Mouse (Mus musculus): ENCODE measurements around the gene Med26. TPM values are rescaled to one million over a fixed set of nuclear protein-coding genes. Genes with fewer than 3 reads are reported as not detected.

Gene Med26
- polyA plus RNA-seq, 1 experiment from 2014 or later, result 8.5 TPM

DNA sequence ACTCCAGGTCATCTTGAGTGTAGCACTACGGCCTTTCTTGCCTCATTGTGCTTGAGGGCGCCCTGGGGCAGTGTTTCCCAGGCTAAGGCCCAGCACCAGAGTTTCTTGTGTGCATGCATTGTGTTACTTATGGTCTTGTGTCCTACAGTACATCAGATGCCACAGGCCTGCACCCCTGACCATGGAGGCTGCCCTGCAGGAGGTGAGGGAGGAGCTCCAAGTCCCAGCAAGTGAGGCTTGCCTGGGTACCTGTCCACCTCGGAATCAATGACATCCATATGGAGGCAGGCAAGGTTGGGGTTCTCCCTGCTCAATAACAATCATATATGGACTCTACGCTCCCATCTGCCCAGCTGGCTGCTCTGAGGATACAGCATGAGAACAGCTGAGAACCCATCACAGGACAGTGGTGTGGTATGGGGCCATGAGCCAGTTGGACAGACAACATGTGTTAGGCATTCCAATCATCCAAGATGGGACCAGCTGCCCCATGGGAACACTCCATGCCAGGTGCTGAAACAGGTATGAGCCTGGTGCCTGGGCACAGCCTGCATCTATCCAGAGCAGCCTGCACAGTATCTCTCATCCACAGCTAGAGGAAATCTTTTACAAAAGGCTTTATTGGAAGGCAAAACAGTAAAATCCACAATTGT lies 88.1 kb downstream of the Med26 start:
- Histone ChIP-seq H3K36me3 (ENCODE audit: control insufficient read depth, insufficient read depth, low read length) (peaks cover 60% of the 10 kb centered on the region), H3K27ac (ENCODE audit: low read depth, low read length) (no peak overlapping the region), H3K9me3 (replicated peaks; ENCODE audit: control insufficient read depth, low read length) (no peaks in the 10 kb centered on the region), H3K9ac (ENCODE audit: low read depth, low read length) (no peak overlapping the region), H3K4me1 (ENCODE audit: control insufficient read depth, insufficient read depth, low read length) (peaks cover 2% of the 10 kb centered on the region; the same call in 1 of the 2 replicates), H3K27me3 (ENCODE audit: control insufficient read depth, insufficient read depth, low read length) (no peaks in the 10 kb centered on the region), H3K4me3 (ENCODE audit: low read depth, low read length) (no peak overlapping the region), H3K4me2 (no peak overlapping the region)
- ATAC-seq (replicated peaks; ENCODE audit: insufficient number of reproducible peaks, low FRiP score, low TSS enrichment), result no peak
- 83% methylated on average over 4 of the region's 4 CpGs for WGBS (ENCODE audit: insufficient replicate concordance)

DNA sequence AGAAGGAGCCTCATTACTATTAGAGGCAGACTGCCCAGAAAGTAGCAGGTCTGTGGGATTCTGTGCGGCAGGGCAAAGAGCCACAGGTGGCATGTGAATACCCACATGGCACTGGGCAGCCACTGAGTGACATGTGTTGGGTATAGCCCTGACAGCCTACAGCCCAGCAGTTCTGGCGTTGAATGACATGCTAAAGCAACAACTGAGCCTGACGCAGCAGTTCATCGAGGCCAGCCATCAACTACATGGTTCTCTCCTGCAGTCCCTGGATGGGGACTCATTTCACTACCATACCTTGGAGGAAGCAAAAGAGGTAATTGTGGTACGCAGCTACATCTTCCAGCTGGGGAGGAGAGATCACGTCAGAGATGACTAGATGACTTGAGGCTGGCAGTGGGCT lies 89.6 kb downstream of the Med26 start:
- H3K36me3 ChIP-seq (ENCODE audit: control insufficient read depth, insufficient read depth, low read length), result peaks cover 52% of the 10 kb centered on the region
- 0 out of 2 replicates have a peak, but pooled peaks cover 2% of the 10 kb centered on the region for H3K9me3 ChIP-seq (replicated peaks; ENCODE audit: control insufficient read depth, low read length)
- peaks cover 2% of the 10 kb centered on the region; the same call in 1 of the 2 replicates for H3K4me1 ChIP-seq (ENCODE audit: control insufficient read depth, insufficient read depth, low read length)
- no peaks in the 10 kb centered on the region for H3K27me3 ChIP-seq (ENCODE audit: control insufficient read depth, insufficient read depth, low read length)
- WGBS (ENCODE audit: insufficient replicate concordance), result 85% methylated on average over 6 of the region's 6 CpGs
- no peak for ATAC-seq (replicated peaks; ENCODE audit: insufficient number of reproducible peaks, low FRiP score, low TSS enrichment)
- H3K4me2 ChIP-seq, result no peak overlapping the region
- H3K4me3 ChIP-seq (ENCODE audit: low read depth, low read length), result no peak overlapping the region
- no peak overlapping the region for H3K9ac ChIP-seq (ENCODE audit: low read depth, low read length)
- no peak overlapping the region for H3K27ac ChIP-seq (ENCODE audit: low read depth, low read length)

DNA sequence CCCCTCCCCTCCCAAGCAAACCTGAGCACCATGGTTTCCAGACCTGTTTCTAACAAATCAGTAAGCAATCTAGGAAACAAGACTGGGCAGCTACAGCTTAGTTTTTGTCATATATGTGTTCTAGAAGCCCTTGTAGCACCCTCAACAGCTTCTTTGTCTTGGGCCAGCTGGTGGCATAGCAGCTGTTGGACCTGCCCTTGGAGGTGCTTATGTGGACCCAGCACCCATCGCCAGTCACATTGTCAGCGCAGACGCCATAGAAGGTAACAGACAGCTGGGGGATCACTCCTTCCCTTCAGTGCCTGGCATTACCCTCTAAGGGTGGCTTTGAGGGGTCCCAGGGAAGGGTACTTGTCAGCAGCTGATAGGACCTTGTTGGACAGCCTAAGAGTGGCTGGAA lies 90.3 kb downstream of the Med26 start:
- Histone ChIP-seq H3K4me1 (ENCODE audit: control insufficient read depth, insufficient read depth, low read length) (peaks cover 2% of the 10 kb centered on the region; the same call in 1 of the 2 replicates), H3K36me3 (ENCODE audit: control insufficient read depth, insufficient read depth, low read length) (peaks cover 48% of the 10 kb centered on the region), H3K4me3 (ENCODE audit: low read depth, low read length) (no peak overlapping the region), H3K9ac (ENCODE audit: low read depth, low read length) (no peak overlapping the region), H3K9me3 (replicated peaks; ENCODE audit: control insufficient read depth, low read length) (0 out of 2 replicates have a peak, but pooled peaks cover 2% of the 10 kb centered on the region), H3K4me2 (no peak overlapping the region), H3K27me3 (ENCODE audit: control insufficient read depth, insufficient read depth, low read length) (no peaks in the 10 kb centered on the region), H3K27ac (ENCODE audit: low read depth, low read length) (no peak overlapping the region)
- WGBS (ENCODE audit: insufficient replicate concordance), result 84% methylated on average over 3 of the region's 3 CpGs
- ATAC-seq (replicated peaks; ENCODE audit: insufficient number of reproducible peaks, low FRiP score, low TSS enrichment), result no peak

DNA sequence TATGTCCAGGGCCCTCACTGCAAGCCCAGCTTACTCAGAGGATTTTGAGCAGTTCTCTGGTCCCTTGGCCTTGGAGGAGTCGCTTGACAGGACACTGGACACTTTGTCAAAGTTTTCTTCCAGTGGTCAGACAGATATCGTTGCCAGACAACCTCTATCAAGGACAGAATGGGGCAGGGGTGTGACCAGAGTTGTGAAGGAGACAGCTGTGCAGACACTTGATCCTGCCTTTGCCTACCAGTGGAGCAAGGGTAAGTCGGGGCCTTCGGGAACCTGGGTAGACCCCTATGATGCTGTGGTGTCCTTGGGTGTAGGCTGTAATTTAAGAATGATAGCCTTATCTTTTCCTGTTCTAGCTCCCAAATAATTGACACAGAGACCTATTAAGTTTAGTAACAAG lies 92.8 kb downstream of the Med26 start:
- no peak for ATAC-seq (replicated peaks; ENCODE audit: insufficient number of reproducible peaks, low FRiP score, low TSS enrichment)
- peaks cover 29% of the 10 kb centered on the region for H3K36me3 ChIP-seq (ENCODE audit: control insufficient read depth, insufficient read depth, low read length)
- 65% methylated on average over 4 of the region's 4 CpGs for WGBS (ENCODE audit: insufficient replicate concordance)

DNA sequence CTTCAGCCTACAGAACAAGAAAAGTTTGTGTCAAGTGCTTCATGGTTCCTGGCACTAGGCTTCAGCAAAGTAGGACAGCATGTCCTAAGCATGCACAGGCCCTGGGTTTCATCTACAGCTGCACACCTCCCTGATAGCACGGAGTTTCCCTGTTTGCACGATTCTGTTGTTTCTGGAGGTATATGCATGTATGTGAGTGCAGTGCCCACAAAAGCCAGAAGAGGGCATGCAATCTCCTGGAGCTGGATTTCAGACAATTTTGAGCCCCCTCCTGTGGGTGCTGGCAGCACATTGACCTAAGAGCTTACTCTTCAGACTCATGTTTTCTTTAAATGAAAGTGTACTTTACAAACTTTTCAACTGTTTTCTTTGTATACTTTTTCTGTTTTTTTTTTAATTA lies 94.2 kb downstream of the Med26 start:
- H3K9me3 ChIP-seq (replicated peaks; ENCODE audit: control insufficient read depth, low read length), result 0 out of 2 replicates have a peak, but pooled peaks cover 2% of the 10 kb centered on the region
- no peak overlapping the region for H3K4me2 ChIP-seq
- H3K9ac ChIP-seq (ENCODE audit: low read depth, low read length), result no peak overlapping the region
- WGBS (ENCODE audit: insufficient replicate concordance), result 95% methylated on average over 2 of the region's 2 CpGs
- H3K36me3 ChIP-seq (ENCODE audit: control insufficient read depth, insufficient read depth, low read length), result peaks cover 30% of the 10 kb centered on the region
- H3K4me3 ChIP-seq (ENCODE audit: low read depth, low read length), result no peak overlapping the region
- no peaks in the 10 kb centered on the region for H3K27me3 ChIP-seq (ENCODE audit: control insufficient read depth, insufficient read depth, low read length)
- no peak overlapping the region for H3K27ac ChIP-seq (ENCODE audit: low read depth, low read length)
- H3K4me1 ChIP-seq (ENCODE audit: control insufficient read depth, insufficient read depth, low read length), result peaks cover 2% of the 10 kb centered on the region
- no peak for ATAC-seq (replicated peaks; ENCODE audit: insufficient number of reproducible peaks, low FRiP score, low TSS enrichment)

More for the DNA sequence above, 92.8 kb downstream of the Med26 start:
- peaks cover 2% of the 10 kb centered on the region for H3K4me1 ChIP-seq (ENCODE audit: control insufficient read depth, insufficient read depth, low read length)
- H3K27me3 ChIP-seq (ENCODE audit: control insufficient read depth, insufficient read depth, low read length), result no peaks in the 10 kb centered on the region
- no peak overlapping the region for H3K4me3 ChIP-seq (ENCODE audit: low read depth, low read length)
- H3K9ac ChIP-seq (ENCODE audit: low read depth, low read length), result no peak overlapping the region
- no peak overlapping the region for H3K4me2 ChIP-seq
- 0 out of 2 replicates have a peak, but pooled peaks cover 2% of the 10 kb centered on the region for H3K9me3 ChIP-seq (replicated peaks; ENCODE audit: control insufficient read depth, low read length)
- no peak overlapping the region for H3K27ac ChIP-seq (ENCODE audit: low read depth, low read length)

DNA sequence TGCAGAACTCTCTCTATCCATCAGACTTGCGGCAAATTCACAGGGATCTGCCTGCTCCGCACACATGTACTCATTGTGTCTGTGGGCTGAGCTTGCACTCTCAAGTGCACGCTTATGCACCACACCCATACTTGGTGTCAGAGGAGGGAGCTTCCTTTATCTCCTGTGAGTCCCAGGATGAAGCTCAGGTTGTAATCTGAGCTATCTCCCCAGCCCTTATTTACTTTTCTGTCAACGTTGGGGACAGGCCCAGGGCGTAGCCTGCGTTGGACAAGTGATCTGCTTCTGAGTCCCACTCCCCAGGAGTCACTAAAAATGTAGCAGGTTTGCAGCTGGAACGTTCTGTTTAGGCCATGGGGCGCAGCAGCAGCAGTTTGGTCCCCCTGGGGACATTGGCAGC lies 96.6 kb downstream of the Med26 start:
- H3K4me3 ChIP-seq (ENCODE audit: low read depth, low read length), result no peak overlapping the region
- no peaks in the 10 kb centered on the region for H3K27me3 ChIP-seq (ENCODE audit: control insufficient read depth, insufficient read depth, low read length)
- H3K36me3 ChIP-seq (ENCODE audit: control insufficient read depth, insufficient read depth, low read length), result peaks cover 21% of the 10 kb centered on the region
- no peak overlapping the region for H3K9ac ChIP-seq (ENCODE audit: low read depth, low read length)
- H3K27ac ChIP-seq (ENCODE audit: low read depth, low read length), result no peak overlapping the region
- 65% methylated on average over 8 of the region's 8 CpGs for WGBS (ENCODE audit: insufficient replicate concordance)
- ATAC-seq (replicated peaks; ENCODE audit: insufficient number of reproducible peaks, low FRiP score, low TSS enrichment), result no peak
- peaks cover 2% of the 10 kb centered on the region for H3K4me1 ChIP-seq (ENCODE audit: control insufficient read depth, insufficient read depth, low read length)
- 0 out of 2 replicates have a peak, but pooled peaks cover 2% of the 10 kb centered on the region for H3K9me3 ChIP-seq (replicated peaks; ENCODE audit: control insufficient read depth, low read length)
- H3K4me2 ChIP-seq, result no peak overlapping the region

DNA sequence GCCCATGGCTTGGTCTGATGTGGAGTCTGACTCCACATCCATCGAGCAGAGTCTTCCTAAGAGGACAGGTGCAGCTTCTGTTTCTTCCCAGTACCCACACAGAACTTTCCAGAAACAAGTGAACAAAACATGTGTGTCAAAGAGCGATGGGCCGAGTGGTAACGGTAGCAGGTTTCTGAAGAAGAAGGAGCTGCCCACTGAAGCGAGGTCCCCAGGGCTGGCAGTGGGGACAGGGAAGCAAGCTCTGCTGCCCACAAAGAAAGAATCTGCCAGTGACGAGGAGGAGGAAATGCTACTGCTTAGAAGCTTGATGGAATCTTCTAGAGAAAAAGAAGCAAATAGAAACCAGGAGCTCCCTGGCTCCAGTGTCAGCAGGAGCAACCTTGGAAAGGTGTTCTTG lies 103.0 kb downstream of the Med26 start:
- no peak overlapping the region for H3K4me3 ChIP-seq (ENCODE audit: low read depth, low read length)
- no peak for ATAC-seq (replicated peaks; ENCODE audit: insufficient number of reproducible peaks, low FRiP score, low TSS enrichment)
- H3K4me2 ChIP-seq, result no peak overlapping the region
- no peak overlapping the region for H3K9ac ChIP-seq (ENCODE audit: low read depth, low read length)
- H3K27ac ChIP-seq (ENCODE audit: low read depth, low read length), result no peak overlapping the region
- peaks cover 8% of the 10 kb centered on the region for H3K36me3 ChIP-seq (ENCODE audit: control insufficient read depth, insufficient read depth, low read length)
- no peaks in the 10 kb centered on the region for H3K4me1 ChIP-seq (ENCODE audit: control insufficient read depth, insufficient read depth, low read length)
- H3K27me3 ChIP-seq (ENCODE audit: control insufficient read depth, insufficient read depth, low read length), result no peaks in the 10 kb centered on the region
- no peaks in the 10 kb centered on the region for H3K9me3 ChIP-seq (replicated peaks; ENCODE audit: control insufficient read depth, low read length)
- WGBS (ENCODE audit: insufficient replicate concordance), result 88% methylated on average over 6 of the region's 6 CpGs

Data from heart, embryonic 11.5 days (tissue).